ENCODE assay signal across 31 mouse cellular contexts in the genomic region with DNA sequence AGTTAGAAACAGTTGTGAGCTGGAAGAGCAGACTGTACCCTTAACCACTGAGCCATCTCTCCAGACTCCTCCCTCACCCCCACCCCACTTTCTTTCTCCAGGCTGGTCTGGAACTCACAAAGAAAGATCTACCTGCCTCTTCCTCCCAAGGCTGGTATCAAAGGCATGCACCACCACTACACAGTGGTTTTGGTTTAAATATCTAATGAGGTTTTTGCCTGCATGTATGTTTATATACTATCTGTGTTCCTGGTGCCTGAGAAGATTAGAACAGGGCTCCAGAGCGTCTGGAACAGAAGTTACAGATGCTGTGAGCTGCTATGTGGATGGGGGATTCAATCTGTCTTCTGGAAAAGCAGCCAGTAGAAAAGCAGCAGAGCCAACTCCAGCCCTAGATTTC. TPM values are rescaled to one million over a fixed set of nuclear protein-coding genes. Genes with fewer than 3 reads are reported as not detected.
DNase-seq lines count a peak whose midpoint lies in the region; ATAC-seq and TF ChIP-seq lines count a peak whose summit lies in the region.
"Had no signal": no experiment of that assay in that cellular context is flagged by ENCODE, and none has a peak within 500 bp of the region (broad histone marks: within the 10 kb centered on the region; RNA-seq: fewer than 3 reads in every experiment).

No protein-coding gene starts in this region.

- H3K27ac ChIP-seq in liver, embryonic 15.5 days (replicated peaks): 0 out of 2 replicates have a peak overlapping the region, but pooled peaks have one; percentile 19
- no peak overlapping the region; the same call in 1 of the 2 replicates for H3K27ac ChIP-seq in liver, embryonic 12.5 days
- no peak overlapping the region for H3K27ac ChIP-seq in MEL (ENCODE audit: control insufficient read depth, low read depth, low read length)
- no peak overlapping the region for H3K27ac ChIP-seq in heart, embryonic 12.5 days (ENCODE audit: poor library complexity, severe bottlenecking)
- no peak overlapping the region for H3K27ac ChIP-seq in midbrain, embryonic 11.5 days (ENCODE audit: low read depth, low read length)

- peak; percentile 65 for DNase-seq in MEL (ENCODE audit: low read depth, low spot score)
- peak; percentile 13 for DNase-seq in c-Kit-positive CD71-positive TER-119-negative erythroid progenitor cells, embryonic 14.5 days (ENCODE audit: low read depth)
- DNase-seq in midbrain, embryonic 11.5 days (ENCODE audit: low spot score, missing footprints): no peak
- DNase-seq: adrenal gland, adult 8-10 months; adrenal gland, postnatal 14 days; adrenal gland, postnatal 36 days; B cell, adult 2 months; cerebellum, adult 11 months; cerebellum, adult 18-20 months; cerebellum, adult 8-10 months; cerebellum, adult 9-11 months; cerebellum, postnatal 14 days; cerebellum, postnatal 36 days; embryo, embryonic 11 days; forebrain, postnatal 0 days had no signal

- H3K36me3 ChIP-seq in liver, embryonic 15.5 days (replicated peaks): peaks cover 39% of the 10 kb centered on the region
- H3K36me3 ChIP-seq in liver, embryonic 12.5 days: peaks cover 50% of the 10 kb centered on the region
- H3K36me3 ChIP-seq in MEL (ENCODE audit: control insufficient read depth in 1 of 2, insufficient read depth in 2 of 2, low read length in 2 of 2): peaks cover 18 to 37% of the 10 kb centered on the region in 2 experiments
- H3K36me3 ChIP-seq in heart, embryonic 12.5 days: peaks cover 39% of the 10 kb centered on the region
- peaks cover 5% of the 10 kb centered on the region; the same call in 1 of the 2 replicates for H3K36me3 ChIP-seq in midbrain, embryonic 11.5 days (ENCODE audit: control insufficient read depth, insufficient read depth, low read length)

- TF ChIP-seq POLR2A in MEL (IDR thresholded peaks at IDR 0.05; ENCODE audit: control insufficient read depth in 1 of 2, insufficient read depth in 1 of 2, low read depth in 1 of 2, low read length in 2 of 2, poor library complexity in 1 of 2): peak in 1 of 2 experiments; percentile 42; a peak in 1 of 4 replicates

- H3K4me1 ChIP-seq in liver, embryonic 15.5 days (replicated peaks): peaks cover 55% of the 10 kb centered on the region
- H3K4me1 ChIP-seq in liver, embryonic 12.5 days: peaks cover 51% of the 10 kb centered on the region
- H3K4me1 ChIP-seq in MEL (ENCODE audit: control insufficient read depth in 1 of 2, insufficient read depth in 2 of 2, low read length in 2 of 2): peaks cover 7 to 24% of the 10 kb centered on the region in 2 experiments
- H3K4me1 ChIP-seq in heart, embryonic 12.5 days (replicated peaks): peaks cover 28% of the 10 kb centered on the region
- peaks cover 14% of the 10 kb centered on the region for H3K4me1 ChIP-seq in midbrain, embryonic 11.5 days (ENCODE audit: control insufficient read depth, insufficient read depth, low read length)

- no peak for TF ChIP-seq RAD21 in MEL (IDR thresholded peaks at IDR 0.05; ENCODE audit: low read depth, low read length)

- H3K27me3 ChIP-seq in liver, embryonic 15.5 days: no peaks in the 10 kb centered on the region
- H3K27me3 ChIP-seq in liver, embryonic 12.5 days (replicated peaks): no peaks in the 10 kb centered on the region
- H3K27me3 ChIP-seq in MEL (ENCODE audit: control insufficient read depth in 1 of 2, insufficient read depth in 2 of 2, low read length in 2 of 2): no peaks in the 10 kb centered on the region
- H3K27me3 ChIP-seq in heart, embryonic 12.5 days (replicated peaks): no peaks in the 10 kb centered on the region
- H3K27me3 ChIP-seq in midbrain, embryonic 11.5 days (ENCODE audit: control insufficient read depth, insufficient read depth, low read length): no peaks in the 10 kb centered on the region
- H3K27me3 ChIP-seq: CH12.LX; embryonic facial prominence, embryonic 13.5 days; embryonic facial prominence, embryonic 15.5 days; forebrain, embryonic 12.5 days; Patski had no signal

- no peak overlapping the region for H3K4me3 ChIP-seq in liver, embryonic 15.5 days (replicated peaks)
- no peak overlapping the region for H3K4me3 ChIP-seq in liver, embryonic 12.5 days
- H3K4me3 ChIP-seq in MEL (ENCODE audit: control insufficient read depth in 1 of 2, insufficient read depth in 1 of 2, low read depth in 2 of 2, low read length in 2 of 2): no peak overlapping the region; a peak in 1 of 4 replicates
- H3K4me3 ChIP-seq in heart, embryonic 12.5 days: no peak overlapping the region
- H3K4me3 ChIP-seq in midbrain, embryonic 11.5 days (ENCODE audit: low read depth, low read length): no peak overlapping the region

- TF ChIP-seq EP300 in MEL (IDR thresholded peaks at IDR 0.05; ENCODE audit: low read depth in 1 of 2, low read length in 2 of 2): no peak

- H3K9ac ChIP-seq in liver, embryonic 15.5 days: no peak overlapping the region
- no peak overlapping the region for H3K9ac ChIP-seq in liver, embryonic 12.5 days
- H3K9ac ChIP-seq in MEL (ENCODE audit: control insufficient read depth, low read depth, low read length, poor library complexity, severe bottlenecking): peak overlapping the region; percentile 3; the same call in 1 of the 2 replicates
- H3K9ac ChIP-seq in heart, embryonic 12.5 days: no peak overlapping the region
- no peak overlapping the region for H3K9ac ChIP-seq in midbrain, embryonic 11.5 days (ENCODE audit: low read length)
- H3K9ac ChIP-seq: forebrain, postnatal 0 days had no signal

- no peak for ATAC-seq in liver, embryonic 15.5 days (ENCODE audit: insufficient read depth)
- ATAC-seq in liver, embryonic 12.5 days: no peak
- ATAC-seq in heart, embryonic 12.5 days (ENCODE audit: insufficient number of reproducible peaks, low FRiP score): no peak
- no peak for ATAC-seq in midbrain, embryonic 11.5 days (ENCODE audit: low FRiP score)
- ATAC-seq: activated CD4-positive, CD25-positive, alpha-beta regulatory T cell, adult 4 months; CD4-positive, CD25-positive, alpha-beta regulatory T cell, adult 4 months; forebrain, embryonic 14.5 days; forebrain, postnatal 0 days; Patski had no signal

- peaks cover 33% of the 10 kb centered on the region for H3K79me2 ChIP-seq in MEL (ENCODE audit: control insufficient read depth, insufficient read depth, low read length, poor library complexity)

- H3K4me2 ChIP-seq in liver, embryonic 15.5 days: no peak overlapping the region
- H3K4me2 ChIP-seq in liver, embryonic 12.5 days: no peak overlapping the region
- no peak overlapping the region for H3K4me2 ChIP-seq in heart, embryonic 12.5 days
- no peak overlapping the region for H3K4me2 ChIP-seq in midbrain, embryonic 11.5 days

- 46% methylated on average over 1 of the region's 1 CpGs for WGBS in liver, embryonic 15.5 days (ENCODE audit: insufficient replicate concordance)
- 34% methylated on average over 1 of the region's 1 CpGs for WGBS in liver, embryonic 12.5 days (ENCODE audit: insufficient replicate concordance)
- WGBS in heart, embryonic 12.5 days: 52% methylated on average over 1 of the region's 1 CpGs
- WGBS in midbrain, embryonic 11.5 days: 63% methylated on average over 1 of the region's 1 CpGs

- no peaks in the 10 kb centered on the region for H3K9me3 ChIP-seq in liver, embryonic 15.5 days (replicated peaks)
- H3K9me3 ChIP-seq in liver, embryonic 12.5 days (replicated peaks): no peaks in the 10 kb centered on the region
- no peaks in the 10 kb centered on the region for H3K9me3 ChIP-seq in MEL (replicated peaks; ENCODE audit: insufficient read depth, low read length)
- no peaks in the 10 kb centered on the region for H3K9me3 ChIP-seq in heart, embryonic 12.5 days (replicated peaks)
- H3K9me3 ChIP-seq in midbrain, embryonic 11.5 days (ENCODE audit: control insufficient read depth, low read length): no peaks in the 10 kb centered on the region
- H3K9me3 ChIP-seq: embryonic facial prominence, embryonic 13.5 days; embryonic facial prominence, embryonic 15.5 days; forebrain, embryonic 10.5 days; forebrain, embryonic 12.5 days; G1E had no signal

- no peak for TF ChIP-seq CTCF in MEL (IDR thresholded peaks at IDR 0.05 in 2 of 3, conservative IDR thresholded peaks at IDR 0.05 in 1 of 3; ENCODE audit: control insufficient read depth in 1 of 3, insufficient read depth in 1 of 3, low read depth in 2 of 3, low read length in 3 of 3, poor library complexity in 1 of 3, severe bottlenecking in 1 of 3)

RNA-seq across cellular contexts. Expression of gene Pex11b, which starts 1.2 kb away (rescaled TPM):
- 17.3 TPM in 2 replicates for polyA plus RNA-seq in liver, embryonic 15.5 days (2015; fragmentation: Nextera tagmentation; extraction: Ambion mirVana)
- polyA plus RNA-seq in liver, embryonic 12.5 days (2016; fragmentation: Nextera tagmentation; extraction: Ambion mirVana): 24.9 and 25.6 TPM in 2 replicates
- 33.8 and 38.2 TPM in 2 replicates for total RNA-seq in MEL (2012; rRNA removed)
- polyA plus RNA-seq in MEL (2012; ENCODE audit: insufficient read depth in 1 of 2, insufficient read length in 2 of 2, low read depth in 1 of 2, low replicate concordance in 2 of 2, missing spikeins in 1 of 2): 10 to 100 TPM in 1 of 2 experiments, not detected in 1; 82.8 TPM
- polyA plus RNA-seq in heart, embryonic 12.5 days (2016; fragmentation: Nextera tagmentation; extraction: Ambion mirVana): 36.9 and 37.2 TPM in 2 replicates
- 43.9 and 46.7 TPM in 2 replicates for polyA plus RNA-seq in midbrain, embryonic 11.5 days (2014; fragmentation: Nextera tagmentation; extraction: Ambion mirVana)

RNA-seq across cellular contexts. Expression of gene Gm42957, which starts 1.3 kb away (rescaled TPM):
- not detected in 2 replicates for polyA plus RNA-seq in liver, embryonic 15.5 days (2015; fragmentation: Nextera tagmentation; extraction: Ambion mirVana)
- polyA plus RNA-seq in liver, embryonic 12.5 days (2016; fragmentation: Nextera tagmentation; extraction: Ambion mirVana): 0.05 TPM in 2 replicates
- total RNA-seq in MEL (2012; rRNA removed): 0.16 and 0.19 TPM in 2 replicates
- polyA plus RNA-seq in MEL (2012; ENCODE audit: insufficient read depth in 1 of 2, insufficient read length in 2 of 2, low read depth in 1 of 2, low replicate concordance in 2 of 2, missing spikeins in 1 of 2): under 1 TPM in 1 of 2 experiments, not detected in 1; 0.06 TPM
- polyA plus RNA-seq in heart, embryonic 12.5 days (2016; fragmentation: Nextera tagmentation; extraction: Ambion mirVana): 0.10 and 0.14 TPM in 2 replicates
- polyA plus RNA-seq in midbrain, embryonic 11.5 days (2014; fragmentation: Nextera tagmentation; extraction: Ambion mirVana): 0.04 TPM in 2 replicates
- total RNA-seq: common myeloid progenitor, adult 5-6 weeks had no signal
- polyA plus RNA-seq: embryonic facial prominence, embryonic 11.5 days; forebrain, embryonic 12.5 days had no signal

RNA-seq across cellular contexts. Expression of gene Rbm8a, which starts 4.3 kb away (rescaled TPM):
- polyA plus RNA-seq in liver, embryonic 15.5 days (2015; fragmentation: Nextera tagmentation; extraction: Ambion mirVana): 50.9 and 51.1 TPM in 2 replicates
- polyA plus RNA-seq in liver, embryonic 12.5 days (2016; fragmentation: Nextera tagmentation; extraction: Ambion mirVana): 92.6 and 104 TPM in 2 replicates
- 214 and 231 TPM in 2 replicates for total RNA-seq in MEL (2012; rRNA removed)
- 100 to 1,000 TPM in 1 of 2 experiments, not detected in 1; 363 TPM for polyA plus RNA-seq in MEL (2012; ENCODE audit: insufficient read depth in 1 of 2, insufficient read length in 2 of 2, low read depth in 1 of 2, low replicate concordance in 2 of 2, missing spikeins in 1 of 2)
- polyA plus RNA-seq in heart, embryonic 12.5 days (2016; fragmentation: Nextera tagmentation; extraction: Ambion mirVana): 90.8 and 95.8 TPM in 2 replicates
- polyA plus RNA-seq in midbrain, embryonic 11.5 days (2014; fragmentation: Nextera tagmentation; extraction: Ambion mirVana): 181 and 193 TPM in 2 replicates

RNA-seq across cellular contexts. Expression of gene Itga10, which starts 11.4 kb away (rescaled TPM):
- 0.10 and 0.20 TPM in 2 replicates for polyA plus RNA-seq in liver, embryonic 15.5 days (2015; fragmentation: Nextera tagmentation; extraction: Ambion mirVana)
- 0.25 and 0.30 TPM in 2 replicates for polyA plus RNA-seq in liver, embryonic 12.5 days (2016; fragmentation: Nextera tagmentation; extraction: Ambion mirVana)
- 0.65 and 1.0 TPM in 2 replicates for total RNA-seq in MEL (2012; rRNA removed)
- 1 to 10 TPM in 1 of 2 experiments, not detected in 1; 2.9 TPM for polyA plus RNA-seq in MEL (2012; ENCODE audit: insufficient read depth in 1 of 2, insufficient read length in 2 of 2, low read depth in 1 of 2, low replicate concordance in 2 of 2, missing spikeins in 1 of 2)
- 0.75 and 0.91 TPM in 2 replicates for polyA plus RNA-seq in heart, embryonic 12.5 days (2016; fragmentation: Nextera tagmentation; extraction: Ambion mirVana)
- polyA plus RNA-seq in midbrain, embryonic 11.5 days (2014; fragmentation: Nextera tagmentation; extraction: Ambion mirVana): 0.33 and 0.52 TPM in 2 replicates
- polyA plus RNA-seq: erythroblast, embryonic 14.5 days had no signal

RNA-seq across cellular contexts. Expression of gene Lix1l, which starts 33.1 kb away (rescaled TPM):
- polyA plus RNA-seq in liver, embryonic 15.5 days (2015; fragmentation: Nextera tagmentation; extraction: Ambion mirVana): 0.47 and 0.64 TPM in 2 replicates
- 0.92 and 1.2 TPM in 2 replicates for polyA plus RNA-seq in liver, embryonic 12.5 days (2016; fragmentation: Nextera tagmentation; extraction: Ambion mirVana)
- 5.4 and 6.1 TPM in 2 replicates for total RNA-seq in MEL (2012; rRNA removed)
- polyA plus RNA-seq in MEL (2012; ENCODE audit: insufficient read depth in 1 of 2, insufficient read length in 2 of 2, low read depth in 1 of 2, low replicate concordance in 2 of 2, missing spikeins in 1 of 2): 10 to 100 TPM in 1 of 2 experiments, not detected in 1; 17.0 TPM
- 5.1 and 5.2 TPM in 2 replicates for polyA plus RNA-seq in heart, embryonic 12.5 days (2016; fragmentation: Nextera tagmentation; extraction: Ambion mirVana)
- 6.4 TPM in 2 replicates for polyA plus RNA-seq in midbrain, embryonic 11.5 days (2014; fragmentation: Nextera tagmentation; extraction: Ambion mirVana)
